Mouse (Mus musculus) right cerebral cortex, postnatal 10 days (tissue): Measurements from ENCODE around the gene Vpreb3.

Experiments used
- DNase-seq, 2 experiments: peaks; one replicate each; pipeline ENCODE4 v3.0.0; 2021; ENCODE audit warnings: low spot score in 2 of 2

Gene Vpreb3

GRCm38 (mm10) chr10:75942736-75943477 is at the start of gene Vpreb3:
Vpreb3 (plus strand) TSS chr10:75943057.
- DNase-seq: peak in 1 of 2 experiments; percentile 18

DNA sequence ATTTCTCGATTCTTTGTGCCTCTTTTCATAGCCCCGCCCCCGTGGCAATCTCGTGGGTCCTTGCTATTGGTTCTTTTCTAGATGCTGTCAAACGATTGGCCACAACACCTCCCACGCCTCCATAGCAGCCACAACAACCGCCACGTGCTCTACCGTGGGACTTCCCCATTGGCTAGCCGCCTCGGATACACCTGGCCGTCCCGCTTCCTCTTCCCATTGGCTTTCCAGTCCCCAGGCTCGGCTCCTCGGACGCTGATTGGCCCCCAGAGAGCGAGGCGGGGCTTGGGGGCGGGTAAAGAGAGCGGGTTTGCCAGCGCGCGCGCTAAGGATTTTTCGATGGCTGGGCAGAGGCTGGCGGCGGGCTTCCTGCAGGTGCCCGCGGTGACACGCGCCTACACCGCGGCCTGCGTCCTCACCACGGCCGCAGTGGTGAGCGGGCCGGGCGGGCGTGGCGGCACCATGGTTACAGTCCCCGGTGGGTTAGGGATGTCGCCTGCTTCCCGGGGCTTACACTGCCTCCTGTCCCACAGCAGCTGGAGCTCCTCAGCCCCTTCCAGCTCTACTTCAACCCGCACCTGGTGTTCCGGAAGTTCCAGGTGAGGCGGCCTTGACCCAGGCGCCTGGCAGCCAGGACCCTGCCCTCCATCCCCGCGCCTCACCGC is 49.6 kb upstream of the Vpreb3 start, which contains the start of gene Derl3:
Gene Derl3 (plus strand): TSS at position 325 of the 662 bp plus-strand sequence.
- peak; percentile 98 to 99 for DNase-seq

DNA sequence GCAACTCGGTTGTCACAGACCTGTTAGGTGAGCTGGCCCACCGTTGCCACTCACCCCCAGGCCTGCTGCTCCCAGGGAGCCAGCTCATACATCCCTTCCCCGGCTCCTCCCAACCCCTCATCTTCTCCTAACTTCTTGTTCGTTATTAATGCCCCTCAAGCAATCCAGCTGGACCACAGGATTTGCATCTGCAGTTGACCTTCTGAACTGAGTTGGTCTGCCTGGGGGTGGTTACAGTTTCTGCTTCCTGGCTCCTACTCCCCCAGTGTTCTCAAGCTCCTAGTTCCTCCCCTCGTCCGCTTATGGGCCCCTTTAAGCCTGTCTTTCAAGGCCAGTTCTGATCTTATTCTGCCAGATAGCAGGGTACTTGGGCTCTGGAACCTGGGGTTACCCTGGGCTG is 48.3 kb upstream of the Vpreb3 start:
- no peak for DNase-seq

DNA sequence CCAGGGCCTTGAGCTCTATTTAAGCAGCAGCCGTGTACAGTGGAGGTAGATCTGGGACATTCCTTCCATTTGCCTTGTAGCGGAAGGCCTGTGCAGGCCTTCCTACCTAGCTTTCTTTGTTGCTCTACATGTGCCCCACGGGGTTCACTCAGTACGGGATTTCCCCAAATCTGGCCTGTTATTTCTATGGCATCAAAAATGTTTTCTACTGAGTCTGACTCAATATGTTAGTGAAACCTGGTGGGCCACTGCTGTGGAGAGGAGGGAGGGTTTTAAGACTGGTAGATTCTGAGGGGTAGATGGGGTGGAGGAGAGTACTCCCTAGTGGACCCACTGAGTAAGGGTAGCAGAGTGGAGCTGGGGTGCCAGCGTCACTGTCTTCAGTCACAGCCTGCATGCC is 47.1 kb upstream of the Vpreb3 start:
- DNase-seq: no peak

DNA sequence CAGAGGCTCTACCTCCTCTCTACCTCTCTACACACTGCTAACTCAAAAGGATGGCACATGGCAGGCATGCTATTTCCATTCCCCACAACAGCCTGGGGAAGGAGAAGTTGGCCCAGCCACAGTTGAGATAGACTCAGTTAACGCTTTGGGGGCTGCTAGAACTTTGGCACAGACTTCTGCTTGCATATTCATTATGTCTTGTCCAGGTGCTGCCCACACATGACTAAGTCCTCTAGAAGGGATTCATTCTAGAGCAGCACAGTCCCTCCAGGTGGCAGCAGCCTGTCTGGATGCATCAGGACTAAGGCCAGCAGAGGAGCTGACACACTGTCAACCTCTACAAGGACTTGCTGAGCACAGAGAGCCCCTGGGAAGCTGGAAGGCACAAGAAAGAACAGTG is 46.6 kb upstream of the Vpreb3 start:
- DNase-seq: peak; percentile 57 to 79

DNA sequence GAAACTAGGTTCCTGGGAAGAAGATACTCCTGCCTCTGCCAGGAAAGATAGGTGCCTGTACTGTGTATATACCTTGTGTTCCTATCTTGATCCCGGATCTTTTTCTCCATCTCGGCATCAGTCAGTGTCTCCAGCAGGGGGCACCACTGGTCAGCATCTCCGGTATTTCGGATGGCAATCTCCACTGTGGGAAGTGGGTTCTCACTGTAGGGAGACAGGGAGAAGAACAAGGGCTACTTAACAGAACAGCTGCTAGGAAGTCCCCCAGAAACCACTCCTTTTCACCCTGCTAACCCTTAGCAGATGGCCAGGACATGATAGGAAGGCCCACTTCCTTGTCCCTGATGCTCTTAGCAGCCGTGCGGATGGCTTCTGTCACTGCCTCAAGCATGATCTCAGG is 45.5 kb upstream of the Vpreb3 start:
- peak; percentile 72 to 79 for DNase-seq

- DNase-seq: no peak
Measured at GRCm38 (mm10) chr10:75898039-75898564, 44.8 kb upstream of the Vpreb3 start.

- no peak for DNase-seq
Measured at GRCm38 (mm10) chr10:75898846-75899245, 44.0 kb upstream of the Vpreb3 start.

DNA sequence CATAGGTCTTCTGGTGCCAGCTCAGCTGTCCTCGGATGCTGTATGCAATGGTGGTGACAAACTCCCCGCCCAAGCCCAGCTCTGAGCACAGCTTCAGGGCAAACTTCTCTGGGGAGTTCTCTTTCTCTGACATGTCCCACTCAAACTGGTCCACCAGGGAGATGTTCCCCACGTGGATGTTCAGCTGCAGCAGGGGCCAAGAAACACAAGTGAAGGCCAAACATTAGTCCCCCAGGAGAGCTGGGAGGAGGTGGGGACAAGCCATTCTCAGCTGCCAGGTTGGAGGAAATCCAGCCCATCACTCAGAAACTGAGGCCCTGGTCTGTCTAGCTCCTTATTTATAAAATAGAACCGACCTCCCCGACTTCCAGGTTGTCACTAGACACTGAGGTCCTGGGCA is 38.5 kb upstream of the Vpreb3 start:
- no peak for DNase-seq

DNA sequence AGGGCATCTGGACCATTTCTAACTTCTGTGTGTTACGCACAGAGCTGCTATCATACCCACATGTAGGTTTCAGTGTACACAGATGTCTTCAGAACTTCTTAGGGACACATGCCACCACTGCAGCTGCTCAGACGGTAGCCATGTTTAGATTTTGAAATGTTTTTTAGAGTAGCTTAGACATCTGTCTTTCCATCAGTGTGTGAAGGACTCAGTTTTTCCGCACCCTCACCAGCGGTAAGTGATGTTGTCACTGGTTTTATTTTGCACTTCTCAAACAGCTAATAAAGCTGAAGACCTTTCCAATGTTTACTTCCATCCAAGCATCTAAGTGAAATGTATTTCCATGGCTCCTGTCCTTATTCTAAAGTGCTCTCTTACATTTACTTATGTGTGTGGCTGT is 36.0 kb upstream of the Vpreb3 start:
- DNase-seq: no peak

- DNase-seq: no peak
Measured at GRCm38 (mm10) chr10:75910698-75911097, 32.2 kb upstream of the Vpreb3 start.

DNA sequence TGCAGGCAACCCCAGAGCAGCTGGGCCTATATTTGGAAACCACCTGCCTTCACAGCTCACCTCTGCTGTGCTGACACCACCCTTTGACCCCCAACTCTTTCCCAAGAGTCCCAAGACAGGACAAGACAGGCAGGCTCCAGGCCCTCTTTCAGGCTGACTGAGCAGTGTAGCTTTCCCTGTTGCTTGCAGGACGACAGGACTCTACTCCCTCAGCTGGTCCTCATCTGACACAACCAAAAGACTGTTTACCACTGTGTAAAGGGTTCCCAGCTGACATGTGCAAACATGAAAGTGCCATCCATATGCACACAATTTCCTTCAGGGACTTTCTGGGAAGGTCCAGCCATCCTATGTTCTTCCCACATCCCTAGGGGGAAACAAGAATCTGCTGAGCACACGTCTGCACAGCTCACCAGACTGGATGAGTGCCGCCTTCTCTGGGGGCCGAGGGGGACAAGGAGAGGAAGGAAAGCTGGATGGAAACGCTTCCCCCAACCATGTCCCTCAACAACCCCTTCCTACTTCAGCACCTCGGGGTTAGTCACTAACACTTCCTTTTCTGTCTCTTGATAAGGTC is 29.8 kb upstream of the Vpreb3 start:
- no peak for DNase-seq

DNA sequence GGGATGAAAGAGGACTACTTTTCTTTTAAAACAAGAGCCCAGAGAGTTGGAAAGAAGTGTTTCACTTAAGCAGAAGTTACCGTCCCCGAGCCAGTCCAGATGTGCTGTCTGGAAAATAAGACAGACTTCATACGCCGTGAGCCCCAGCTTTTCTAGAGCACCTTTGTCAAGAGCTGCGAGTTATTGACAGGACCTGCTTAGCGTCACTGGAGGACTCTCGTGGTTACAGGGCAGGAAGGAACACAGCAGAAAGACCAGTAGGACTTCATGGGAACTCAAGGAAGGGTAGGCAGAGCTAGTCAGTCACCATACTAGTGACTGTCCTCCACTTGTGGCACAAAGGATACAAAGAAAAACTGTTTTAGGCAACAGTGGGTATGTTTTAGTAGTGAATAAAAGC is 27.3 kb upstream of the Vpreb3 start:
- DNase-seq: no peak

GRCm38 (mm10) chr10:75916840-75917239 is 26.0 kb upstream of the Vpreb3 start:
- no peak for DNase-seq

GRCm38 (mm10) chr10:75919026-75919425 is 23.8 kb upstream of the Vpreb3 start:
- no peak for DNase-seq

DNA sequence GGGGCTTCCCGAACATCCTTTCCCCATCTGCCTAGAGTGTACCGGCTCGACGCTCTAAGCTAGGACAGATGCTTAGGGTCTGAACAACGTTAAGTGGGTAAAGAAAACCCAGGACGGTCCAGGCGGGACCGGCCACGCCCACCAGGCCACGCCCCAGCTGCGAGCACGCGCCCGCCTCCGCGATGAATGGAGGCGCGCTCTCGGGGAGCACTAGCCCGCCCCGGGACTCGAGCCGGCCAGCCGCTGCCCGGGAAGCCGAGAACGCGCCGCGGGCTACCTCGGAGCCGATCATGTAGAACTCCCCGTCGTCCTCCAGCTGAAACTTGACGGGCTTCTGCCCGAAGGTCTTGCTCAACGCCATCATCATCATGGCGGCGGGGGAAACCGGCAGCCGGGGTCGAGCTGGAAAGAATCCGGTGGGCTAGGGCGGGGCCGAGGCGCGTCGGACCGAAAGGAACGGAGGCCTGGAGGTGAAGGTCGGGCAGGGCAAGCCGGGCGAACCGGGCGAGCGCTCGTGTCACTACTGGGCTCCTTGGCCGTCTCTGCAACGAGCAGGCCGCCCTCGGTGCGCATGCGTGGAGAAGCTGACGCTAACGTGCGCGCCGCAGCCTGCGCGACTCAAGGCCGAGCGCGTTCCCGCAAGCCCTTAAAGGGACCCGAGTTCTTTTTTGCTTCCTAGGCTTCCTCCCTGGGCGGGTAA is 21.7 kb upstream of the Vpreb3 start, which contains the start of gene Smarcb1:
Gene Smarcb1 (minus strand): TSS at position 592 of the 700 bp plus-strand sequence.
- DNase-seq: peak; percentile 96 to 97

DNA sequence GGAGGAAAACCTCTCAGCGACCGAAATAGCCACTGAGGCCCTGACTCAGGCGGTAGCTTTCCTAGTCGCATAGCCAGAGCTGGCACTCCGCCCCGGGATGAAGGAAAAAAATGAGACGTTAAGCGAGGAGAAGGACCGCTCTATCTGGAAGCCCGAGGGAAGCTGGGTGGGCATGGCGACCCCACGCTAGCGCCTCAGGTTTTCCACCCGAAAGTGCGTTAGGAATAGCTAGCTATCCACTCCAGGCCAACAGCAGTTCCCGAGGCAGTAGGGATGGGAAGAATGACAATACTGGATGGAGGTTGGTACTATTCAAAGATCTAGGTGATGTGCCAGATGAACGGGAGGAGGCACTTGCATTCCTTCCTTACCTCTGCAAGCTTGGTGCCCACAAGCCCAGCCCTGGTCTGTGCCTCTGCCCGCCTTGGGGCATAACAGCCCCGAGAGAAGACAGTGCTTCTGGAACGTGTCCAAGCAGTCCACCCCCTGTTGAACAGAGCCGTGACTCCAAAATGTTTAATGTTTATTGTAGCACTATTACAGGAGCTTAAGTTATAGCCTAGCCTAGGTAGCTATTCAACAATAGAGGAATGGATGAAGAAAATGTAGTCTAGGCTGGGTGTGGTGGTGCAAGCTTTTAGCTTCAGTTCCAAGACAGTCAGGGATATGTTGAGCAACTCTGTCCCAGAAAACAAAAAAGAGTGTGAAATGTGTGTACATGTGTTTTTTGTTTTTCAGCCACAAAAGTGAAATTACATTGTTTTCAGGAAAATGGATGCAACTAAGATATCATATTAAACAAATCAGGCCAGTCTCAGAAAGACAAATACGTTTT is 20.9 kb upstream of the Vpreb3 start:
- peak; percentile 53 to 66 for DNase-seq

- DNase-seq: no peak
Measured at GRCm38 (mm10) chr10:75924324-75924723, 18.5 kb upstream of the Vpreb3 start.

- no peak for DNase-seq
Measured at GRCm38 (mm10) chr10:75926396-75926795, 16.5 kb upstream of the Vpreb3 start.

DNA sequence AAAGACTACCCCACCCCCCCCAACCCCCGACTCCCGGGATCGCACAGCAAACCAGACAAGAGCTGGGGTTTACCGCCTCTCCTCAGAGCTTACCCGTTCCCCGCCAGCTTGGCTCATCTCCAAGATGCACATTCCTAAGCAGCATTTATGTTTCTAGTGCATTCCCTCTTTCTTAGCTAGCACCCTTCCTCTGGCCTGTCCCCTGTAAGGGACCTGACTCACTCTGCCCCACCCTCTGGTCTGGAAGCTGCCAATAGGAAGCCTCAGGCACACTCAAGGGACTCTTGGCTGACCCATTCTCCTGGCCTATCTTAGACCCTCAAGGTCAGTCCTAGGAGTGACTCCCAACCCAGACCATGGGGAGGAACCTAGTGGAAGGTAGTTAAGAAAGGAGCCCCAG is 12.6 kb upstream of the Vpreb3 start:
- DNase-seq: no peak

- DNase-seq: no peak
Measured at GRCm38 (mm10) chr10:75931311-75931710, 11.5 kb upstream of the Vpreb3 start.
